Mouse (Mus musculus): Measurements from ENCODE around the gene Tfap2d.

Gene Tfap2d

GRCm38 (mm10) chr1:19102631-19103030, at the start of gene Tfap2d:
Gene Tfap2d, plus strand, starts transcription at chr1:19103022.
- DNase-seq (ENCODE audit: low read depth in 1 of 2, low spot score in 2 of 2) = no peak

- no peak for DNase-seq (ENCODE audit: low read depth in 1 of 2, low spot score in 2 of 2)
Observed at GRCm38 (mm10) chr1:19056300-19056699, 46.5 kb upstream of the Tfap2d start.

GRCm38 (mm10) chr1:19056861-19057260, 46.0 kb upstream of the Tfap2d start:
- no peak for DNase-seq (ENCODE audit: low read depth in 1 of 2, low spot score in 2 of 2)

GRCm38 (mm10) chr1:19088078-19088477, 14.7 kb upstream of the Tfap2d start:
- DNase-seq (ENCODE audit: low read depth in 1 of 2, low spot score in 2 of 2) = no peak

- DNase-seq (ENCODE audit: low read depth in 1 of 2, low spot score in 2 of 2) = no peak
Observed at GRCm38 (mm10) chr1:19096921-19097320, 5.9 kb upstream of the Tfap2d start.

GRCm38 (mm10) chr1:19103316-19103715, 494 bp downstream of the Tfap2d start:
- no peak for DNase-seq (ENCODE audit: low read depth in 1 of 2, low spot score in 2 of 2)

GRCm38 (mm10) chr1:19103776-19104142, 937 bp downstream of the Tfap2d start:
- DNase-seq (ENCODE audit: low read depth in 1 of 2, low spot score in 2 of 2) = no peak

GRCm38 (mm10) chr1:19104143-19104857, 1.5 kb downstream of the Tfap2d start:
- no peak for DNase-seq (ENCODE audit: low read depth in 1 of 2, low spot score in 2 of 2)

GRCm38 (mm10) chr1:19106401-19106800, 3.6 kb downstream of the Tfap2d start:
- DNase-seq (ENCODE audit: low read depth in 1 of 2, low spot score in 2 of 2) = no peak

- DNase-seq (ENCODE audit: low read depth in 1 of 2, low spot score in 2 of 2) = no peak
Observed at GRCm38 (mm10) chr1:19106841-19107800, 4.3 kb downstream of the Tfap2d start.

GRCm38 (mm10) chr1:19107801-19108200, 5.0 kb downstream of the Tfap2d start:
- DNase-seq (ENCODE audit: low read depth in 1 of 2, low spot score in 2 of 2) = no peak

GRCm38 (mm10) chr1:19109711-19110110, 6.9 kb downstream of the Tfap2d start:
- no peak for DNase-seq (ENCODE audit: low read depth in 1 of 2, low spot score in 2 of 2)

- no peak for DNase-seq (ENCODE audit: low read depth in 1 of 2, low spot score in 2 of 2)
Observed at GRCm38 (mm10) chr1:19110211-19110610, 7.4 kb downstream of the Tfap2d start.

- DNase-seq (ENCODE audit: low read depth in 1 of 2, low spot score in 2 of 2) = no peak
Observed at GRCm38 (mm10) chr1:19111020-19111419, 8.2 kb downstream of the Tfap2d start.

GRCm38 (mm10) chr1:19178742-19179397, 76.0 kb downstream of the Tfap2d start:
- no peak for DNase-seq (ENCODE audit: low read depth in 1 of 2, low spot score in 2 of 2)

- DNase-seq (ENCODE audit: low read depth in 1 of 2, low spot score in 2 of 2) = no peak
Observed at GRCm38 (mm10) chr1:19205649-19206048, 102.8 kb downstream of the Tfap2d start.

GRCm38 (mm10) chr1:19206194-19206593, 103.4 kb downstream of the Tfap2d start:
- DNase-seq (ENCODE audit: low read depth in 1 of 2, low spot score in 2 of 2) = no peak

GRCm38 (mm10) chr1:19207611-19208010, 104.8 kb downstream of the Tfap2d start:
- no peak for DNase-seq (ENCODE audit: low read depth in 1 of 2, low spot score in 2 of 2)

- no peak for DNase-seq (ENCODE audit: low read depth in 1 of 2, low spot score in 2 of 2)
Observed at GRCm38 (mm10) chr1:19208641-19209358, 106.0 kb downstream of the Tfap2d start, which contains the start of gene Tfap2b. Gene Tfap2b, plus strand, starts transcription at chr1:19208914.

GRCm38 (mm10) chr1:19209359-19209745, 106.5 kb downstream of the Tfap2d start:
- DNase-seq (ENCODE audit: low read depth in 1 of 2, low spot score in 2 of 2) = no peak

GRCm38 (mm10) chr1:19209776-19210175, 107.0 kb downstream of the Tfap2d start:
- DNase-seq (ENCODE audit: low read depth in 1 of 2, low spot score in 2 of 2) = no peak

Measured in monocyte, adult 2 months (primary cell).